Comparison of ENCODE assay signal across 7 mouse cellular contexts in genomic region chr2:65237610-65238170, GRCm38 (mm10). TPM values are rescaled to one million over a fixed set of nuclear protein-coding genes. Genes with fewer than 3 reads are reported as not detected.
DNase-seq lines count a peak whose midpoint lies in the region; ATAC-seq and TF ChIP-seq lines count a peak whose summit lies in the region.

No protein-coding gene starts in this region.

- dilution Hi-C loops in CH12.LX (cut with MboI; ENCODE audit: extremely low pct_ligation_motif_present, extremely low pct_unique_long_range_greater_than_20kb, low sequenced_read_pairs): no loop called here

- peak overlapping the region; percentile 48 for H3K4me2 ChIP-seq in CH12.LX (ENCODE audit: insufficient read depth, low read depth, poor library complexity, severe bottlenecking)
- H3K4me2 ChIP-seq in forebrain, embryonic 15.5 days (replicated peaks): peak overlapping the region; percentile 97
- peak overlapping the region; percentile 70 for H3K4me2 ChIP-seq in liver, embryonic 15.5 days

- TF ChIP-seq RAD21 in CH12.LX (IDR thresholded peaks at IDR 0.05; ENCODE audit: low read depth, low read length): no peak

- peak overlapping the region; percentile 65 for H3K9ac ChIP-seq in CH12.LX (ENCODE audit: insufficient read depth, low read depth)
- H3K9ac ChIP-seq in forebrain, embryonic 15.5 days (replicated peaks): peak overlapping the region; percentile 48
- 0 out of 2 replicates have a peak overlapping the region, but pooled peaks have one; percentile 54 for H3K9ac ChIP-seq in liver, embryonic 15.5 days

- H3K4me1 ChIP-seq in CH12.LX (ENCODE audit: control insufficient read depth in 1 of 2, insufficient read depth in 2 of 2): peaks cover 0 to 17% of the 10 kb centered on the region in 2 experiments; a peak in 2 of 4 replicates
- peaks cover 14% of the 10 kb centered on the region for H3K4me1 ChIP-seq in forebrain, embryonic 15.5 days
- H3K4me1 ChIP-seq in liver, embryonic 15.5 days (replicated peaks): no peaks in the 10 kb centered on the region

- H3K79me2 ChIP-seq in CH12.LX (replicated peaks; ENCODE audit: control insufficient read depth, extremely low read depth, insufficient read depth, poor library complexity, severe bottlenecking): no peaks in the 10 kb centered on the region; the same call in 1 of the 2 replicates

- no peaks in the 10 kb centered on the region for H3K36me3 ChIP-seq in CH12.LX (replicated peaks in 1 of 2; ENCODE audit: control insufficient read depth in 1 of 2, insufficient read depth in 1 of 2, low read length in 1 of 2)
- no peaks in the 10 kb centered on the region for H3K36me3 ChIP-seq in forebrain, embryonic 15.5 days
- no peaks in the 10 kb centered on the region for H3K36me3 ChIP-seq in liver, embryonic 15.5 days (replicated peaks)

- no peak for TF ChIP-seq POLR2A in CH12.LX (IDR thresholded peaks at IDR 0.05; ENCODE audit: low read depth, low read length)

- DNase-seq in CH12.LX (ENCODE audit: extremely low read depth): no peak
- peak; percentile 62 for DNase-seq in ZHBTc4 (ENCODE audit: low read depth, low spot score)
- peak; percentile 42 to 71 for DNase-seq in natural killer cell, adult 2 months (ENCODE audit: low spot score in 2 of 2)
- DNase-seq in thymus, postnatal 4 days: peak; percentile 60

- in situ Hi-C loops in CH12.LX (cut with MboI; ENCODE audit: low pct_ligation_motif_present, low pct_unique_long_range_greater_than_20kb, low sequenced_read_pairs): no loop called here

- no peak overlapping the region for H3K27ac ChIP-seq in CH12.LX (ENCODE audit: insufficient read depth, low read depth)
- peak overlapping the region; percentile 53; the same call in 1 of the 2 replicates for H3K27ac ChIP-seq in forebrain, embryonic 15.5 days (replicated peaks)
- peak overlapping the region; percentile 83 for H3K27ac ChIP-seq in liver, embryonic 15.5 days (replicated peaks)

- under 1% methylated on average over 22 of the region's 22 CpGs for WGBS in forebrain, embryonic 15.5 days
- 3% methylated on average over 22 of the region's 22 CpGs for WGBS in liver, embryonic 15.5 days (ENCODE audit: insufficient replicate concordance)

- H3K9me3 ChIP-seq in CH12.LX (replicated peaks; ENCODE audit: low read length): no peaks in the 10 kb centered on the region
- no peaks in the 10 kb centered on the region for H3K9me3 ChIP-seq in forebrain, embryonic 15.5 days
- no peaks in the 10 kb centered on the region for H3K9me3 ChIP-seq in liver, embryonic 15.5 days (replicated peaks)

- H3K27me3 ChIP-seq in CH12.LX (replicated peaks): no peaks in the 10 kb centered on the region
- no peaks in the 10 kb centered on the region for H3K27me3 ChIP-seq in forebrain, embryonic 15.5 days
- peaks cover 38% of the 10 kb centered on the region for H3K27me3 ChIP-seq in liver, embryonic 15.5 days

- no peak for TF ChIP-seq CTCF in CH12.LX (conservative IDR thresholded peaks at IDR 0.05 in 1 of 2, IDR thresholded peaks at IDR 0.05 in 1 of 2; ENCODE audit: low read depth in 2 of 2, low read length in 2 of 2)

- H3K4me3 ChIP-seq in CH12.LX (replicated peaks in 1 of 3; ENCODE audit: low read depth in 2 of 3, low read length in 2 of 3, poor library complexity in 1 of 3): peak overlapping the region; percentile 23 to 92 (median 64)
- peak overlapping the region; percentile 69 for H3K4me3 ChIP-seq in forebrain, embryonic 15.5 days
- H3K4me3 ChIP-seq in liver, embryonic 15.5 days (replicated peaks): peak overlapping the region; percentile 61

- peak; percentile 9; the same call in 1 of the 2 replicates for ATAC-seq in forebrain, embryonic 15.5 days (replicated peaks)
- peak; percentile 47 for ATAC-seq in inflammation-experienced regulatory T-cells, adult 6 months
- peak; percentile 30 for ATAC-seq in liver, embryonic 15.5 days (ENCODE audit: insufficient read depth)

- TF ChIP-seq EP300 in CH12.LX (IDR thresholded peaks at IDR 0.05; ENCODE audit: low read length): no peak

TF ChIP-seq in CH12.LX, 34 proteins besides CTCF, POLR2A, EP300 and RAD21:
- TF ChIP-seq USF2 (conservative IDR thresholded peaks at IDR 0.05; ENCODE audit: low read depth, low read length) (no peak), MAZ (IDR thresholded peaks at IDR 0.05; ENCODE audit: low read depth, low read length) (no peak), USF1 (IDR thresholded peaks at IDR 0.05; ENCODE audit: low read depth, low read length) (peak; percentile 17; the same call in 1 of the 2 replicates), MXI1 (IDR thresholded peaks at IDR 0.05; ENCODE audit: low read depth, low read length) (peak; percentile 20; the same call in 1 of the 2 replicates), IRF4 (IDR thresholded peaks at IDR 0.05; ENCODE audit: low read depth, low read length) (no peak), NELFE (IDR thresholded peaks at IDR 0.05; ENCODE audit: low read depth, low read length) (no peak), ZNF384 (IDR thresholded peaks at IDR 0.05; ENCODE audit: low read depth, low read length) (peak; percentile 45; the same call in 1 of the 2 replicates)

RNA-seq across cellular contexts. Expression of gene Cobll1, which starts 1.5 kb away (rescaled TPM):
- total RNA-seq in CH12.LX (2012; rRNA removed) (1.2 and 1.5 TPM in 2 replicates), CH12.LX (2014; rRNA removed) (0.42 and 0.67 TPM in 2 replicates)
- 1.9 and 2.4 TPM in 2 replicates for polyA plus RNA-seq in CH12.LX (2012; ENCODE audit: insufficient read length, low read depth)
- 2.5 and 3.1 TPM in 2 replicates for polyA plus RNA-seq in forebrain, embryonic 15.5 days (2015; fragmentation: Nextera tagmentation; extraction: Ambion mirVana)
- 1 to 10 TPM; 3.6 to 8.8 (median 3.6) TPM for polyA plus RNA-seq in inflammation-experienced regulatory T-cells, adult 6 months (2017; shearing (Covaris generic))
- polyA plus RNA-seq in liver, embryonic 15.5 days (2015; fragmentation: Nextera tagmentation; extraction: Ambion mirVana): 3.8 and 4.3 TPM in 2 replicates
